Mouse (Mus musculus): ENCODE results near the gene Gm5415. TPM values are rescaled to one million over a fixed set of nuclear protein-coding genes. Genes with fewer than 3 reads are reported as not detected.
"Not testable (repeated sequence)": the region's sequence is repeated elsewhere in the genome, so short reads cannot be mapped to it uniquely, and the experiment has no call there.

The Gm5415 gene
- polyA plus RNA-seq (2014; fragmentation: Nextera tagmentation; extraction: Ambion mirVana) = 0.68 and 0.86 TPM in 2 replicates

GRCm38 (mm10) chr1:32547194-32547593 is at the start of gene Gm5415:
TSS of gene Gm5415 (minus strand) at chr1:32547294.
- H3K9ac ChIP-seq (replicated peaks; ENCODE audit: low read length); H3K4me2 ChIP-seq (ENCODE audit: low read length); H3K27me3 ChIP-seq (ENCODE audit: control insufficient read depth, insufficient read depth, low read length); H3K4me3 ChIP-seq (replicated peaks; ENCODE audit: low read depth, low read length); DNase-seq; H3K9me3 ChIP-seq (ENCODE audit: control insufficient read depth, low read length); ATAC-seq (ENCODE audit: low FRiP score, low TSS enrichment); H3K36me3 ChIP-seq (ENCODE audit: control insufficient read depth, insufficient read depth, low read length); H3K4me1 ChIP-seq (ENCODE audit: control insufficient read depth, insufficient read depth, low read length); H3K27ac ChIP-seq (replicated peaks; ENCODE audit: low read depth, low read length): not testable (repeated sequence)
- WGBS = 75% methylated on average over 2 of the region's 7 CpGs

GRCm38 (mm10) chr1:32568901-32569300 is 21.8 kb upstream of the Gm5415 start:
- H3K9me3 ChIP-seq (ENCODE audit: control insufficient read depth, low read length) = no peaks in the 10 kb centered on the region
- ATAC-seq (ENCODE audit: low FRiP score, low TSS enrichment) = no peak
- no peak overlapping the region for H3K4me3 ChIP-seq (replicated peaks; ENCODE audit: low read depth, low read length)
- no peaks in the 10 kb centered on the region for H3K4me1 ChIP-seq (ENCODE audit: control insufficient read depth, insufficient read depth, low read length)
- H3K27ac ChIP-seq (replicated peaks; ENCODE audit: low read depth, low read length) = no peak overlapping the region
- no peak for DNase-seq
- WGBS = 97% methylated on average over 2 of the region's 2 CpGs
- H3K36me3 ChIP-seq (ENCODE audit: control insufficient read depth, insufficient read depth, low read length) = no peaks in the 10 kb centered on the region
- H3K4me2 ChIP-seq (ENCODE audit: low read length) = no peak overlapping the region
- H3K9ac ChIP-seq (replicated peaks; ENCODE audit: low read length) = no peak overlapping the region
- no peaks in the 10 kb centered on the region for H3K27me3 ChIP-seq (ENCODE audit: control insufficient read depth, insufficient read depth, low read length)

GRCm38 (mm10) chr1:32553925-32554324 is 6.8 kb upstream of the Gm5415 start:
- no peak overlapping the region for H3K9ac ChIP-seq (replicated peaks; ENCODE audit: low read length)
- no peak overlapping the region for H3K27ac ChIP-seq (replicated peaks; ENCODE audit: low read depth, low read length)
- H3K4me2 ChIP-seq (ENCODE audit: low read length) = no peak overlapping the region
- no peak overlapping the region for H3K4me3 ChIP-seq (replicated peaks; ENCODE audit: low read depth, low read length)
- no peaks in the 10 kb centered on the region for H3K36me3 ChIP-seq (ENCODE audit: control insufficient read depth, insufficient read depth, low read length)
- peak; percentile 63 for DNase-seq
- ATAC-seq (ENCODE audit: low FRiP score, low TSS enrichment) = no peak
- H3K4me1 ChIP-seq (ENCODE audit: control insufficient read depth, insufficient read depth, low read length) = no peaks in the 10 kb centered on the region
- H3K27me3 ChIP-seq (ENCODE audit: control insufficient read depth, insufficient read depth, low read length) = no peaks in the 10 kb centered on the region
- 53% methylated on average over 4 of the region's 4 CpGs for WGBS
- no peaks in the 10 kb centered on the region for H3K9me3 ChIP-seq (ENCODE audit: control insufficient read depth, low read length)

GRCm38 (mm10) chr1:32553459-32553858 is 6.4 kb upstream of the Gm5415 start:
- ATAC-seq (ENCODE audit: low FRiP score, low TSS enrichment) = no peak
- Histone ChIP-seq H3K9ac (replicated peaks; ENCODE audit: low read length) (no peak overlapping the region), H3K9me3 (ENCODE audit: control insufficient read depth, low read length) (no peaks in the 10 kb centered on the region), H3K4me3 (replicated peaks; ENCODE audit: low read depth, low read length) (no peak overlapping the region), H3K4me2 (ENCODE audit: low read length) (no peak overlapping the region), H3K4me1 (ENCODE audit: control insufficient read depth, insufficient read depth, low read length) (no peaks in the 10 kb centered on the region), H3K36me3 (ENCODE audit: control insufficient read depth, insufficient read depth, low read length) (no peaks in the 10 kb centered on the region), H3K27ac (replicated peaks; ENCODE audit: low read depth, low read length) (no peak overlapping the region), H3K27me3 (ENCODE audit: control insufficient read depth, insufficient read depth, low read length) (no peaks in the 10 kb centered on the region)
- WGBS = 84% methylated on average over 3 of the region's 3 CpGs
- DNase-seq = no peak

- Histone ChIP-seq H3K27me3 (ENCODE audit: control insufficient read depth, insufficient read depth, low read length) (no peaks in the 10 kb centered on the region), H3K36me3 (ENCODE audit: control insufficient read depth, insufficient read depth, low read length) (no peaks in the 10 kb centered on the region), H3K4me1 (ENCODE audit: control insufficient read depth, insufficient read depth, low read length) (no peaks in the 10 kb centered on the region), H3K4me3 (replicated peaks; ENCODE audit: low read depth, low read length) (no peak overlapping the region), H3K9ac (replicated peaks; ENCODE audit: low read length) (no peak overlapping the region), H3K4me2 (ENCODE audit: low read length) (no peak overlapping the region), H3K27ac (replicated peaks; ENCODE audit: low read depth, low read length) (no peak overlapping the region), H3K9me3 (ENCODE audit: control insufficient read depth, low read length) (no peaks in the 10 kb centered on the region)
- DNase-seq (no peak), ATAC-seq (ENCODE audit: low FRiP score, low TSS enrichment) (no peak)
- 95% methylated on average over 6 of the region's 6 CpGs for WGBS
Measured at GRCm38 (mm10) chr1:32503381-32503780, 43.7 kb downstream of the Gm5415 start.

Data from midbrain, embryonic 14.5 days (tissue).